Mouse (Mus musculus): ENCODE data around the gene Tgfb2. TPM values are rescaled to one million over a fixed set of nuclear protein-coding genes. Genes with fewer than 3 reads are reported as not detected.

The Tgfb2 gene
- total and polyA plus RNA-seq, 3 experiments, result 0.02 to 0.33 (median 0.30) TPM

- Histone ChIP-seq H3K27me3 (ENCODE audit: insufficient read depth, low read length) (no peaks in the 10 kb centered on the region), H3K36me3 (replicated peaks) (no peaks in the 10 kb centered on the region), H3K4me3 (ENCODE audit: low read depth, low read length) (no peak overlapping the region), H3K9me3 (replicated peaks) (peaks cover 14% of the 10 kb centered on the region), H3K4me1 (ENCODE audit: insufficient read depth, low read depth, low read length) (no peaks in the 10 kb centered on the region)
- TF ChIP-seq CTCF (IDR thresholded peaks at IDR 0.05; ENCODE audit: low read depth, low read length) (no peak), TAL1 (conservative IDR thresholded peaks at IDR 0.05; ENCODE audit: low read depth, low read length) (no peak), GATA1 (IDR thresholded peaks at IDR 0.05; ENCODE audit: borderline replicate concordance, low read length) (no peak), POLR2AphosphoS5 (IDR thresholded peaks at IDR 0.05; ENCODE audit: insufficient replicate concordance, low read depth, low read length) (no peak)
- no peak for ATAC-seq (ENCODE audit: extremely low read depth, insufficient number of reproducible peaks, low FRiP score, poor library complexity, severe bottlenecking)
- no peak for DNase-seq (ENCODE audit: low spot score)
These were observed 23.2 kb downstream of the Tgfb2 start for GRCm38 (mm10) chr1:186682606-186683005.

GRCm38 (mm10) chr1:186677614-186678013 is 28.2 kb downstream of the Tgfb2 start:
- TF ChIP-seq CTCF (IDR thresholded peaks at IDR 0.05; ENCODE audit: low read depth, low read length) (no peak), GATA1 (IDR thresholded peaks at IDR 0.05; ENCODE audit: borderline replicate concordance, low read length) (no peak), POLR2AphosphoS5 (IDR thresholded peaks at IDR 0.05; ENCODE audit: insufficient replicate concordance, low read depth, low read length) (no peak), GATA2 (IDR thresholded peaks at IDR 0.05; ENCODE audit: borderline replicate concordance, low read depth, low read length) (no peak), TAL1 (conservative IDR thresholded peaks at IDR 0.05; ENCODE audit: low read depth, low read length) (no peak)
- Histone ChIP-seq H3K4me1 (ENCODE audit: insufficient read depth, low read depth, low read length) (no peaks in the 10 kb centered on the region), H3K9me3 (replicated peaks) (peaks cover 29% of the 10 kb centered on the region), H3K36me3 (replicated peaks) (no peaks in the 10 kb centered on the region), H3K4me3 (ENCODE audit: low read depth, low read length) (no peak overlapping the region), H3K27me3 (ENCODE audit: insufficient read depth, low read length) (no peaks in the 10 kb centered on the region)
- DNase-seq (ENCODE audit: low spot score) (no peak), ATAC-seq (ENCODE audit: extremely low read depth, insufficient number of reproducible peaks, low FRiP score, poor library complexity, severe bottlenecking) (no peak)

DNA sequence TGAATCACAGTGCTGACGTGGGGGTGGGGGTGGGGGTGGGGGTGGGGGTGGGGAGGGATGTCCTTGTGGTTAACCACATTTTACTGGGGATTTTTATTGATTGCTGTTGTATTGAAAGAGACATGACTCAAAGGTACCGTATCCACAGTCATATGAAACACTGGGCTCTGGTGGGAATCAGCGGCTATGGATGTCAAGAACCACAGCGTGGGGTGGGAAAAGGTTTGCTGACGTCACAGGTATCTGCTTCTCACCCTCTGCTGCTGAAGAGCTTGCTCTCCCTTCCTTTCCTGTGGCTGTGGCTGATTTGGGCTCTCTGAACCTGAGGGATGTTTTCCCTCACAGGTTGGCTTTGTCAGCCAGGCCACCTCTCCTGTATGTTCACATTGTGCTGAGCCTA is 29.6 kb downstream of the Tgfb2 start:
- Histone ChIP-seq H3K4me1 (ENCODE audit: insufficient read depth, low read depth, low read length) (no peaks in the 10 kb centered on the region), H3K4me3 (ENCODE audit: low read depth, low read length) (no peak overlapping the region), H3K36me3 (replicated peaks) (no peaks in the 10 kb centered on the region), H3K9me3 (replicated peaks) (peaks cover 34% of the 10 kb centered on the region), H3K27me3 (ENCODE audit: insufficient read depth, low read length) (no peaks in the 10 kb centered on the region)
- ATAC-seq (ENCODE audit: extremely low read depth, insufficient number of reproducible peaks, low FRiP score, poor library complexity, severe bottlenecking) (no peak), DNase-seq (ENCODE audit: low spot score) (no peak)
- no peak for TF ChIP-seq GATA1 (IDR thresholded peaks at IDR 0.05; ENCODE audit: borderline replicate concordance, low read length)

DNA sequence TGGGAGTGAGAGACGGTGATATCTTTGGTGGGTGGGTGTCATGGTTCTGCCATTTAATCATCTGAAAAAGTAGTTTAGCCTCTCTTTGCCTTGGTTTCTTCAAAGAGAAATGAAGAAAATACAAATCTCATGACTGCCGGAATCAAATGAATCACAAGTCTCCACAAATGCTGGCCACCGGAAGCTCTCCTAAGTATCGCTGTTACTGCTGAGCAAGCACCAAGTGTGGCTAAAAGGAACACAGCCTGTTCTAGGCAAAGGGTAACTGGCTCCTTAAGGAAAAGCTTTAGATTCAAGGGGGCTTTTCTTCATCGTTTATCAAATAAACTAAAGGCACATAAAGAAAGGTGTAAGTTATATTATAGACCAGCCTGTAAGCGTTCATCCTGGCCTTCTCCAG is 30.5 kb downstream of the Tgfb2 start:
- Histone ChIP-seq H3K4me3 (ENCODE audit: low read depth, low read length) (no peak overlapping the region), H3K36me3 (replicated peaks) (no peaks in the 10 kb centered on the region), H3K9me3 (replicated peaks) (peaks cover 34% of the 10 kb centered on the region), H3K4me1 (ENCODE audit: insufficient read depth, low read depth, low read length) (no peaks in the 10 kb centered on the region), H3K27me3 (ENCODE audit: insufficient read depth, low read length) (no peaks in the 10 kb centered on the region)
- TF ChIP-seq CTCF (IDR thresholded peaks at IDR 0.05; ENCODE audit: low read depth, low read length) (no peak), POLR2AphosphoS5 (IDR thresholded peaks at IDR 0.05; ENCODE audit: insufficient replicate concordance, low read depth, low read length) (no peak), TAL1 (conservative IDR thresholded peaks at IDR 0.05; ENCODE audit: low read depth, low read length) (no peak), GATA2 (IDR thresholded peaks at IDR 0.05; ENCODE audit: borderline replicate concordance, low read depth, low read length) (no peak), GATA1 (IDR thresholded peaks at IDR 0.05; ENCODE audit: borderline replicate concordance, low read length) (no peak)
- DNase-seq (ENCODE audit: low spot score), result no peak
- no peak for ATAC-seq (ENCODE audit: extremely low read depth, insufficient number of reproducible peaks, low FRiP score, poor library complexity, severe bottlenecking)

DNA sequence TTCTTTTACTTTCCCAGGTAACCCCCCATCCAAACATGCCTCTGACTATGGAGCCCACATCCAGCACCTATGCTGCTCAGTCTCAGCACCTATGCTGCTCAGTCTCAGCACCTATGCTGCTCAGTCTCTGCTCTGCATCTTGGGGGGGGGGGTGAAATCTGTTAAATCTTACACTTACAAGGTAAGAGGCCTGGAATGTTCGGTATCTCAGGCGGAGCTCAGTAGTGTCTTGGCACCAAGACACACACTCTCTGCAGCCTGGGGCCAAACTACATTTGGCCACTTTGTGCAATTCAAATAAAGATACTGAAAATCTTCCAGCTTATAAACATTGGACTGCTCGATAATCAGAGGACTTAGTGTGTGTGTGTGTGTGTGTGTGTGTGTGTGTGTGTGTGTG is 31.2 kb downstream of the Tgfb2 start:
- peaks cover 30% of the 10 kb centered on the region for H3K9me3 ChIP-seq (replicated peaks)
- DNase-seq (ENCODE audit: low spot score), result no peak
- H3K36me3 ChIP-seq (replicated peaks), result no peaks in the 10 kb centered on the region
- no peak for ATAC-seq (ENCODE audit: extremely low read depth, insufficient number of reproducible peaks, low FRiP score, poor library complexity, severe bottlenecking)
- no peaks in the 10 kb centered on the region for H3K4me1 ChIP-seq (ENCODE audit: insufficient read depth, low read depth, low read length)
- TF ChIP-seq TAL1 (conservative IDR thresholded peaks at IDR 0.05; ENCODE audit: low read depth, low read length) (no peak), CTCF (IDR thresholded peaks at IDR 0.05; ENCODE audit: low read depth, low read length) (no peak), POLR2AphosphoS5 (IDR thresholded peaks at IDR 0.05; ENCODE audit: insufficient replicate concordance, low read depth, low read length) (no peak), GATA1 (IDR thresholded peaks at IDR 0.05; ENCODE audit: borderline replicate concordance, low read length) (no peak), GATA2 (IDR thresholded peaks at IDR 0.05; ENCODE audit: borderline replicate concordance, low read depth, low read length) (no peak)
- no peaks in the 10 kb centered on the region for H3K27me3 ChIP-seq (ENCODE audit: insufficient read depth, low read length)
- H3K4me3 ChIP-seq (ENCODE audit: low read depth, low read length), result no peak overlapping the region

DNA sequence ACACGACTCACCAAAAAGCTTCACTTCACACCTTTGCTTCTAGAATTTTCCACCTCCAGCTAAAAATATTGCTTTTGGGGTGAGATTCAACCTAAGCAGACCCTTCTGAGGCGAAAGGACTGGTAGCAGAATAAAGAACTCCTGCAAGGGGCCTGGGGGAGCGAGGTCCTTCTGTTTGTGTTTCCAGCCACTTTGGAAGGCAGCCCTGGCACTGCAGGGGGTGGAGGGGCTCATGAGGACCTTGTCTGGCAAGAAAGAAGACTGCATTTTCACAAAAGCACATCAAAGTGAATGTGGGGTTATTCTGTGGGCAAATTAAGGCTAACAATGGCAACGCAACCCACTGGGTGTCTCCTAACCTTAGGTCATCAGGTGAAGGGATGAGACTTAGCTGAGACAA is 32.6 kb downstream of the Tgfb2 start:
- Histone ChIP-seq H3K9me3 (replicated peaks) (peaks cover 32% of the 10 kb centered on the region), H3K27me3 (ENCODE audit: insufficient read depth, low read length) (no peaks in the 10 kb centered on the region), H3K4me3 (ENCODE audit: low read depth, low read length) (no peak overlapping the region), H3K4me1 (ENCODE audit: insufficient read depth, low read depth, low read length) (no peaks in the 10 kb centered on the region), H3K36me3 (replicated peaks) (no peaks in the 10 kb centered on the region)
- no peak for ATAC-seq (ENCODE audit: extremely low read depth, insufficient number of reproducible peaks, low FRiP score, poor library complexity, severe bottlenecking)
- DNase-seq (ENCODE audit: low spot score), result no peak
- no peak for TF ChIP-seq GATA2 (IDR thresholded peaks at IDR 0.05; ENCODE audit: borderline replicate concordance, low read depth, low read length)
- no peak for TF ChIP-seq GATA1 (IDR thresholded peaks at IDR 0.05; ENCODE audit: borderline replicate concordance, low read length)
- TF ChIP-seq POLR2AphosphoS5 (IDR thresholded peaks at IDR 0.05; ENCODE audit: insufficient replicate concordance, low read depth, low read length), result no peak
- TF ChIP-seq CTCF (IDR thresholded peaks at IDR 0.05; ENCODE audit: low read depth, low read length), result no peak
- TF ChIP-seq TAL1 (conservative IDR thresholded peaks at IDR 0.05; ENCODE audit: low read depth, low read length), result no peak

GRCm38 (mm10) chr1:186663412-186663811 is 42.4 kb downstream of the Tgfb2 start:
- no peak for TF ChIP-seq GATA1 (IDR thresholded peaks at IDR 0.05; ENCODE audit: borderline replicate concordance, low read length)
- TF ChIP-seq CTCF (IDR thresholded peaks at IDR 0.05; ENCODE audit: low read depth, low read length), result no peak
- TF ChIP-seq POLR2AphosphoS5 (IDR thresholded peaks at IDR 0.05; ENCODE audit: insufficient replicate concordance, low read depth, low read length), result no peak
- TF ChIP-seq GATA2 (IDR thresholded peaks at IDR 0.05; ENCODE audit: borderline replicate concordance, low read depth, low read length), result no peak
- TF ChIP-seq TAL1 (conservative IDR thresholded peaks at IDR 0.05; ENCODE audit: low read depth, low read length), result no peak
- peaks cover 47% of the 10 kb centered on the region for H3K9me3 ChIP-seq (replicated peaks)
- ATAC-seq (ENCODE audit: extremely low read depth, insufficient number of reproducible peaks, low FRiP score, poor library complexity, severe bottlenecking) (no peak), DNase-seq (ENCODE audit: low spot score) (no peak)
- H3K4me3 ChIP-seq (ENCODE audit: low read depth, low read length), result no peak overlapping the region
- no peaks in the 10 kb centered on the region for H3K4me1 ChIP-seq (ENCODE audit: insufficient read depth, low read depth, low read length)
- no peaks in the 10 kb centered on the region for H3K36me3 ChIP-seq (replicated peaks)
- no peaks in the 10 kb centered on the region for H3K27me3 ChIP-seq (ENCODE audit: insufficient read depth, low read length)
